Mouse (Mus musculus) brain, embryonic 18.5 days (tissue): ENCODE results near the gene Atraid.

Experiments used
- DNase-seq: peaks from one replicate; pipeline ENCODE4 v3.0.0-alpha.2; 2012; ENCODE audit warnings: low read depth, low spot score

The Atraid gene

DNA sequence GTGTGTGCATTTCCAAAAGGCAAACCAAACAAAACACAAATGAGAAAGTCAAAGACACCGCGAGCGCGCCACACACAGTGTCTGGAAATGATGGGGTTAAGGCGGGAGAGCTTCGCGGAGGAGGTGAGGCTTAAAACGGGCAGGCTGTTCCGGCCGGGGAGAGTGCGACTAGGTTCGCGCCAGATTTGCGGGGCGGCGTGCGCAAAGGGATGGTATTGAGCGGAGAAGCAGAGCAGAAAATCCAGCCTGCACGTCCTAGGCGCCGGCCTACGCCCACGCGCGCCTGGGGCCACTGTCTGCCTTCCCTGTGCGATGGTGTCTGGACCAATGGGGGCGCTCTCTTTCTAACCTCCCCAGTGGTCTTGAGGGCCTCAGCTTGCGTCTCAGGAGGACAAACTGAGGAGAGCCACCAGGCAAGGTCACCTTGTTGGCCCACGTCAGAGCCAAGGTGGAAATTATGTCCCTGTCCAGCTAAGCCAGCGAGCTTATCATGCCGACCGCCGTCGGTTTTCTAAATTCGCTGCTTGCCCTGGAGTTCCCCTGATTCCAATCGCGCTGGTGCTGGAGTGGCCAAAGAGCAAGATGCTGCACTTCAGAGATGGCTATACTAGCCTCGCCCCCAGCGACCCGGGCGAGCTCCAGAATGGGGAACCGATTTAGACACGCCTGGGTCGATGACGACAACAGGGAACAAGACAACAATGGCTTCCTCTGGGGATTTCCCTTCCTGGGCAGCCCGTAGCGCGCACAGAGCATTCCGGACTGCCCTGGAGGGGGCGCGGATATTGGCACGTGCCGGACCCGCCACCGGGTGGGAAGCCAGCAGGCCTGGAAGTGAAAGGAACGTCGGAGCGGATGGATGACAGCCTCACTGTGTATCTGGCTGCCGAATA is 46.9 kb downstream of the Atraid start:
- no peak for DNase-seq

DNA sequence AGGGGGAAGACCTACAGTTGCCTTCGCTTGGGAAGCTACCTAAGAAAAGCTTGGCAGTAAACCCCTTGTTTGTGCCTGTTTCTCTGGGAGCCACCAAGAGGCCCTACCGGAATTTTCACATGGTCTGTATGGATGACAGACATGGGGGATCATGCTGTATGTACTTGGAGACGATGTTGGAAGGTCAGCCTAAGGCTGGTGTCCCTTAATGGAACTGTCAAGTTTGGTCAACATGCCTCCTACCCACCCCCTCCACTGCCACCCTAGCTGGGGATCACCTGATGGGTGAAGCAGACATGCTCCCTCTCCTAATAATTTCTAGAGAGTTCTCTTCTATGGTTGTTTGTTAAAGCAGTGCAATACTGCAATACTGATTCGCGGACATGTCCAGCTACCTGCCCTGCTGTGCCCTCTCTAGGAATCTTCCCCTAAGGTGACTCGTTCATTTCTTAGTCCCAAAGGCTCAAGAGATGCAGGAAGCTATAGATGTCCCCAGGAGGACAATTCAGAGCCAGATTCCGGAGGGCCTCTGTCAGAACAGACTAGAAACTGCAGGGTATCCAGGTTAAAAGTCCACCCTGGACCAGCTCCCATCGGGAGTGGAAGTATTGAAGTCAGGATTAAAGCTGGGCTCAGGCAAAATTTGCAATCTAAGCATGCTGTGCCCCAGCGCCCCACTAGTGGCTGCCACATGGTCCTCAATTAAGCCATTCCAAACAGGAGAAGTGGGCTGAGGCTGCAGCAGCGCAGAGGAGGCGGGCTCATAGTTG is 47.8 kb downstream of the Atraid start:
- DNase-seq = no peak
